Mouse (Mus musculus) limb, embryonic 14.5 days (tissue): ENCODE measurements around the gene Rfx2. TPM values are rescaled to one million over a fixed set of nuclear protein-coding genes. Genes with fewer than 3 reads are reported as not detected.

Source experiments
- ATAC-seq: fragments of 200-750 bp; cut with Nextera tagmentation; 2 replicates; pipeline ENCODE4 v1.8.0; 2017; ENCODE audit warnings: low read depth, moderate number of reproducible peaks, moderate TSS enrichment; ENCODE audit not compliant: low FRiP score
- DNase-seq: peaks from one replicate; pipeline ENCODE4 v3.0.0-alpha.2; 2015; ENCODE audit warnings: low spot score
- H3K27ac ChIP-seq: fragments of 300-500 bp; sonication (generic); replicated peaks from 2 replicates; pipeline ENCODE4 v1.5.1; 2014; ENCODE audit warnings: low read depth, mild to moderate bottlenecking, low read length, moderate library complexity, mixed read lengths
- H3K27me3 ChIP-seq: fragments of 300-500 bp; sonication (generic); 2 replicates; pipeline ENCODE4 v1.6.1; 2014; ENCODE audit warnings: low read length, mixed read lengths; ENCODE audit not compliant: control insufficient read depth, insufficient read depth
- H3K36me3 ChIP-seq: fragments of 300-500 bp; sonication (generic); 2 replicates; pipeline ENCODE4 v1.6.1; 2014; ENCODE audit warnings: mild to moderate bottlenecking, low read length, moderate library complexity, mixed read lengths; ENCODE audit not compliant: control insufficient read depth, insufficient read depth
- H3K4me1 ChIP-seq: fragments of 300-500 bp; sonication (generic); 2 replicates; pipeline ENCODE4 v1.6.1; 2014; ENCODE audit warnings: antibody characterized with exemption, low read length, mixed read lengths; ENCODE audit not compliant: control insufficient read depth, insufficient read depth
- H3K4me2 ChIP-seq: fragments of 300-500 bp; sonication (generic); replicated peaks from 2 replicates; pipeline ENCODE4 v1.6.1; 2014; ENCODE audit warnings: low read depth, mild to moderate bottlenecking, low read length, moderate library complexity; ENCODE audit not compliant: severe bottlenecking
- H3K4me3 ChIP-seq: fragments of 300-500 bp; sonication (generic); replicated peaks from 2 replicates; pipeline ENCODE4 v1.5.1; 2014; ENCODE audit warnings: low read length
- H3K9ac ChIP-seq: fragments of 300-500 bp; sonication (generic); 2 replicates; pipeline ENCODE4 v1.6.1; 2014; ENCODE audit warnings: mild to moderate bottlenecking, low read depth, low read length, moderate library complexity; ENCODE audit not compliant: severe bottlenecking
- H3K9me3 ChIP-seq: fragments of 300-500 bp; sonication (generic); 2 replicates; pipeline ENCODE4 v1.6.1; 2016; ENCODE audit warnings: low read length; ENCODE audit not compliant: control insufficient read depth
- POLR2A ChIP-seq: fragments of 200-500 bp; IDR thresholded peaks from 2 replicates; pipeline ENCODE4 v1.8.0; 2012; ENCODE audit warnings: inconsistent platforms, mild to moderate bottlenecking, moderate library complexity, borderline replicate concordance; ENCODE audit not compliant: insufficient read depth, insufficient read length; ENCODE audit errors: extremely low read depth
- WGBS: fragments of 180-500 bp; shearing (Covaris S2); extraction: QIAGEN DNeasy Blood & Tissue Kit; methylation state at CpG from one replicate; pipeline ENCODE4 v1.1.7; 2014; 5-methylcytosine and 5-hydroxymethylcytosine counted together
- polyA plus RNA-seq, 2 experiments: library from polyadenylated mRNA; depleted of rRNA in 1 of 2; stranded (reverse) in 1 of 2; unstranded in 1 of 2; fragments of >200 nt; fragmentation: Nextera tagmentation in 1 of 2; extraction: Ambion mirVana in 1 of 2; gene quantifications; 2 replicates each; pipeline versions ENCODE4 v1.2.1 to v1.2.3; 2012 to 2014

Rfx2 gene
- polyA plus RNA-seq, 2 experiments = 4.2 to 8.2 TPM

- no peak for ATAC-seq
- no peak for DNase-seq
- Histone ChIP-seq H3K4me1 (peaks cover 5% of the 10 kb centered on the region; the same call in 1 of the 2 replicates), H3K27me3 (peaks cover 13% of the 10 kb centered on the region; the same call in 1 of the 2 replicates), H3K27ac (no peak overlapping the region), H3K4me3 (no peak overlapping the region), H3K36me3 (no peaks in the 10 kb centered on the region), H3K9me3 (no peaks in the 10 kb centered on the region), H3K4me2 (no peak overlapping the region), H3K9ac (no peak overlapping the region)
- WGBS = 86% methylated on average over 1 of the region's 1 CpGs
- no peak for TF ChIP-seq POLR2A
Measured at GRCm38 (mm10) chr17:56832918-56833317, 2.1 kb upstream of the Rfx2 start.

- Histone ChIP-seq H3K36me3 (no peaks in the 10 kb centered on the region), H3K27me3 (peaks cover 13% of the 10 kb centered on the region; the same call in 1 of the 2 replicates), H3K4me1 (peaks cover 5% of the 10 kb centered on the region; the same call in 1 of the 2 replicates), H3K9ac (peak overlapping the region; percentile 31), H3K9me3 (no peaks in the 10 kb centered on the region), H3K27ac (no peak overlapping the region), H3K4me2 (peak overlapping the region; percentile 91), H3K4me3 (peak overlapping the region; percentile 61)
- 1% methylated on average over 37 of the region's 42 CpGs for WGBS
- ATAC-seq = peak; percentile 98
- no peak for TF ChIP-seq POLR2A
- peak; percentile 98 for DNase-seq
Measured at GRCm38 (mm10) chr17:56831111-56831816, 451 bp upstream of the Rfx2 start.

- H3K4me2 ChIP-seq = peak overlapping the region; percentile 91
- peak overlapping the region; percentile 52 for H3K9ac ChIP-seq
- H3K4me3 ChIP-seq = peak overlapping the region; percentile 61
- no peaks in the 10 kb centered on the region for H3K36me3 ChIP-seq
- H3K9me3 ChIP-seq = no peaks in the 10 kb centered on the region
- peaks cover 5% of the 10 kb centered on the region; the same call in 1 of the 2 replicates for H3K4me1 ChIP-seq
- TF ChIP-seq POLR2A = no peak
- 1% methylated on average over 27 of the region's 27 CpGs for WGBS
- no peak overlapping the region for H3K27ac ChIP-seq
- ATAC-seq (no peak), DNase-seq (peak; percentile 18)
- H3K27me3 ChIP-seq = peaks cover 13% of the 10 kb centered on the region; the same call in 1 of the 2 replicates
Measured at GRCm38 (mm10) chr17:56829795-56830194, 1.0 kb downstream of the Rfx2 start.

GRCm38 (mm10) chr17:56829171-56829570 lies 1.6 kb downstream of the Rfx2 start:
- H3K9ac ChIP-seq = no peak overlapping the region
- ATAC-seq = no peak
- DNase-seq = no peak
- peaks cover 5% of the 10 kb centered on the region; the same call in 1 of the 2 replicates for H3K4me1 ChIP-seq
- 28% methylated on average over 11 of the region's 11 CpGs for WGBS
- no peak overlapping the region for H3K27ac ChIP-seq
- H3K4me2 ChIP-seq = peak overlapping the region; percentile 91
- TF ChIP-seq POLR2A = no peak
- H3K27me3 ChIP-seq = peaks cover 13% of the 10 kb centered on the region; the same call in 1 of the 2 replicates
- H3K9me3 ChIP-seq = no peaks in the 10 kb centered on the region
- no peaks in the 10 kb centered on the region for H3K36me3 ChIP-seq
- peak overlapping the region; percentile 61 for H3K4me3 ChIP-seq

GRCm38 (mm10) chr17:56826718-56827117 lies 4.1 kb downstream of the Rfx2 start:
- TF ChIP-seq POLR2A = no peak
- no peak for ATAC-seq

GRCm38 (mm10) chr17:56823352-56823751 lies 7.5 kb downstream of the Rfx2 start:
- no peak for ATAC-seq
- WGBS = 62% methylated on average over 2 of the region's 2 CpGs
- DNase-seq = no peak

More at GRCm38 (mm10) chr17:56826718-56827117, 4.1 kb downstream of the Rfx2 start:
- Histone ChIP-seq H3K27ac (no peak overlapping the region), H3K4me2 (no peak overlapping the region), H3K36me3 (no peaks in the 10 kb centered on the region), H3K9ac (no peak overlapping the region), H3K4me1 (peaks cover 5% of the 10 kb centered on the region; the same call in 1 of the 2 replicates), H3K9me3 (no peaks in the 10 kb centered on the region), H3K27me3 (peaks cover 8% of the 10 kb centered on the region; the same call in 1 of the 2 replicates), H3K4me3 (no peak overlapping the region)
- DNase-seq = no peak
- WGBS = 86% methylated on average over 2 of the region's 2 CpGs

More at GRCm38 (mm10) chr17:56823352-56823751, 7.5 kb downstream of the Rfx2 start:
- Histone ChIP-seq H3K9ac (no peak overlapping the region), H3K9me3 (no peaks in the 10 kb centered on the region), H3K27ac (no peak overlapping the region), H3K4me1 (no peaks in the 10 kb centered on the region), H3K27me3 (no peaks in the 10 kb centered on the region), H3K4me2 (no peak overlapping the region), H3K4me3 (no peak overlapping the region), H3K36me3 (no peaks in the 10 kb centered on the region)
- TF ChIP-seq POLR2A = no peak
